Mouse (Mus musculus) B cell, adult 2 months (primary cell): ENCODE measurements around the gene Rreb1.

Source experiments
- DNase-seq, 2 experiments: peaks; one replicate each; pipeline ENCODE4 v3.0.0; 2022

The Rreb1 gene

GRCm38 (mm10) chr13:37781557-37781956, 3.4 kb downstream of the Rreb1 start:
- DNase-seq: no peak

GRCm38 (mm10) chr13:37782144-37782543, 3.9 kb downstream of the Rreb1 start:
- no peak for DNase-seq

GRCm38 (mm10) chr13:37783676-37784075, 5.5 kb downstream of the Rreb1 start:
- no peak for DNase-seq

GRCm38 (mm10) chr13:37784226-37784625, 6.0 kb downstream of the Rreb1 start:
- no peak for DNase-seq

- DNase-seq: no peak
Measured at GRCm38 (mm10) chr13:37792739-37793336, 14.6 kb downstream of the Rreb1 start.

- no peak for DNase-seq
Measured at GRCm38 (mm10) chr13:37798811-37799210, 20.6 kb downstream of the Rreb1 start.

GRCm38 (mm10) chr13:37799413-37799812, 21.2 kb downstream of the Rreb1 start:
- DNase-seq: no peak

GRCm38 (mm10) chr13:37801101-37802075, 23.2 kb downstream of the Rreb1 start:
- peak; percentile 51 to 54 for DNase-seq

- DNase-seq: no peak
Measured at GRCm38 (mm10) chr13:37802246-37803003, 24.2 kb downstream of the Rreb1 start.

- no peak for DNase-seq
Measured at GRCm38 (mm10) chr13:37803244-37803643, 25.0 kb downstream of the Rreb1 start.

GRCm38 (mm10) chr13:37804023-37804422, 25.8 kb downstream of the Rreb1 start:
- no peak for DNase-seq

- DNase-seq: no peak
Measured at GRCm38 (mm10) chr13:37815001-37815400, 36.8 kb downstream of the Rreb1 start.

GRCm38 (mm10) chr13:37816736-37817135, 38.5 kb downstream of the Rreb1 start:
- DNase-seq: no peak

GRCm38 (mm10) chr13:37821413-37821812, 43.2 kb downstream of the Rreb1 start:
- DNase-seq: no peak

GRCm38 (mm10) chr13:37824331-37824920, 46.2 kb downstream of the Rreb1 start:
- DNase-seq: no peak

- peak; percentile 48 for DNase-seq
Measured at GRCm38 (mm10) chr13:37824956-37825645, 46.9 kb downstream of the Rreb1 start.

GRCm38 (mm10) chr13:37825646-37826280, 47.6 kb downstream of the Rreb1 start:
- DNase-seq: peak; percentile 69

GRCm38 (mm10) chr13:37826281-37826993, 48.2 kb downstream of the Rreb1 start:
- DNase-seq: peak; percentile 67 to 69

- no peak for DNase-seq
Measured at GRCm38 (mm10) chr13:37826994-37827262, 48.7 kb downstream of the Rreb1 start.

GRCm38 (mm10) chr13:37827263-37827995, 49.2 kb downstream of the Rreb1 start:
- DNase-seq: peak; percentile 75 to 78
